Mouse (Mus musculus): ENCODE measurements around the gene Tmem14c.

- TF ChIP-seq CTCF (IDR thresholded peaks at IDR 0.05; ENCODE audit: low read depth, low read length) = no peak
- no peak for TF ChIP-seq POLR2A (IDR thresholded peaks at IDR 0.05; ENCODE audit: extremely low read depth, insufficient read depth, low read length)
Measured at GRCm38 (mm10) chr13:41042511-41042910, 26.4 kb downstream of the Tmem14c start.
